Mouse (Mus musculus): ENCODE data around the gene Ftsj1. TPM values are rescaled to one million over a fixed set of nuclear protein-coding genes. Genes with fewer than 3 reads are reported as not detected.
A peak's percentile ranks its signal among the peaks of the same experiment; 100 is the strongest.

The Ftsj1 gene
- total RNA-seq (2021): 20.7 and 27.3 TPM in 2 replicates
- long read RNA-seq, transcript Ftsj1-203 (13 exons, 1,656 nt): major isoform, 13 of 16 reads
- long read RNA-seq, partial matches to known transcripts: 1 of 16 reads
- long read RNA-seq, other reads (novel, unspliced or antisense): 1 of 16 reads

DNA sequence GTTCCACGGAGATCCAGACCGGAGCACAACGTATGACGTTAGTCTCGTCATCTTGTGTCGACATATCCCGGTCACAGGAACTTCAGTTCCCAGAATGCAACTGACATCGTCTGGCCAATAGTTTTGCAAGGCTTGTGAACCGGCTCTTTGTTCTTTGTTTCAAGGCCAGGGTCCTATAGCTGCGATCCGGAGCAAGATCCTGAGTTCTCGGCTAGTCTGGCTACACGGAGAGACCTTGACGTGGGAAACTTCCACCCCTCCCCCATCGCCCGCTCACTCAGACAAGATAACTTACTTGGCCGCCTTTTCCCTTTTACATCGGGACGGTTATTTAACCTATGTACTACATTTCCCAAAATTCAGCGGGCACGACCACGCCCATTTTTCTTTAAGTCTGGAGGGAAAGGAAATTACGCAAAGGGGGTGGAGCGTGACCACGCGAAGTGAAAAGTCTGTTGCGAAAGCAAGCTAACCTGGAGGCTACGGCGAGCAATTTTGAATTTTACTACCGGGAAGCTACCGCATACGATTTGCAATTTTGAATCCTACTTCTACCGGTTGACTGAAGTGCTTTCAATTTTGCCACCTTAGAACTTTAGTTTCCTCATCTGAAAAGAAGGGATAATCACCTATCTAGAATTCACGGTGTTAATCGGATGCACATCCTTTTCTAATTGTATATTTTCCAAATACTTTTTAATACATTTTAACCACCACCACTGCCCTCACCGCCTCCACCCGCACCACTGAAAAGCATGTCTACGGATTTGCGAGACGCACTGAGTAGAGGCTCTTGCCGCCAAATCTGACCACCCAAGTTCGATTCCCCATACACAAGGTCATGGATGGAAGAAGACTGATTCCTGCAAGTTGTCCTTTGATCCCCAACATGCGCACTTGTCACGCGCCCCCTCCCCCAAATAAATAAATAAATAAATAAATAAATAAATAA, at the start of gene Ftsj1:
TSS of gene Ftsj1 (minus strand) at position 73 of the 952 bp plus-strand sequence.
- peak; percentile 63 for DNase-seq

DNA sequence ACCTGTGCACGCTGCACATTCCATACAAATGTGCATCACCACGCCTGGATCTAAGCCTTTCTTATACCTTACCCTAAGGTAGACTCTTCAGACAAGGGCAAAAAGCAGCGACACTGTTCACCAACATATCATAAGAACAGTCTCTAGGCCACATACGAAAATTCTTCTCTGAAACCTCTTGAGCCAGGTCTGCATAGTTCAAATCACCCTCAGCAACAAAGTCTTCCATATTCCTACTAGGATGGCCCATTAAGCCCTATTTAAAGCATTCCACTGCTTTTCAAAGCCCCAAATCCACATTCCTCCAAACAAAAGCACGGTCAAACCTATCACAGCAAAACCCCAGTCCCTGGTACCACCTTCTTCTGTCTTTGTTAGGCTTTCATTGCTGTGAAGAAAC, 36.4 kb upstream of the Ftsj1 start:
- no peak for DNase-seq

GRCm38 (mm10) chrX:8274056-8274455, 21.9 kb upstream of the Ftsj1 start:
- DNase-seq: no peak

DNA sequence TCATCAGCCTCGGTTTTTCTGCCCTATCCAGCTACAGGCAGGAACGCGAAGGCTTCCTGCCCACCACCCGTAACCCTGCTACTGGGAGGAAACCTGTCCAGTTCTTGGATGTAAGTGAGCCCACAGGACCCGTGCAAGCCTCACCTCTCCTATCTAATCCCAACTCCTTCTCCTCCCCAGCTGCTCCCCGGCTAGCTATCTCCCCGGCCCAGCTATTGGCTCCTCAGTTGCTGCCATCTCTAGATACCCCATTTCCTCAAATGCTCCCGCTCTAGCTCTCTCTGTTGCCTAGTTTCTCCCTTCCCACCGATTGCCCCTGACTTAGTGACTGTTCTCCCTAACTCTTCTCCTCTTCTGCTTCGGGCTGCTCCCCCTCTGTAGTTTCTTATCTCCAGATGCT, 19.8 kb upstream of the Ftsj1 start:
- DNase-seq: no peak

- no peak for DNase-seq
Measured at GRCm38 (mm10) chrX:8271083-8271820, 19.0 kb upstream of the Ftsj1 start, which contains the start of gene Slc38a5. Slc38a5 (plus strand) TSS chrX:8271133.

DNA sequence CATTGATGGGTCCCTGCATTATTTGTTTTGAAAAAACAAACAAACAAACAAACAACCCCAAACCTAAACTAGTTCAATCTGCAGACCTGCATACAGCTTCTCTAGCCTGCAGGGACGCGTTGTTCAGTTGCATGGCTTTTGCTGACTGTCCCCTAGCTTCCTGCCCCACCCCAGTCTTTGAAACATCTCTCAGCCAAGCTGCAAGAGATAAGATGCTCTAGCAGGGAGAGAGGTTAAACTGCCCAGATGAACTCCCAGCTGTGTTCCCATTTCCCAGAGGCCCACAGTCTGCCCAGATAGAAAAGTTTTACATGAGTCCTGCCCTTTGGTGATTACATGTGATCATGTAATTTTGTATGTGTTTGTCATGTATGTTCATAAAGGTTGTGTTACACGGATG, 12.0 kb upstream of the Ftsj1 start:
- no peak for DNase-seq

DNA sequence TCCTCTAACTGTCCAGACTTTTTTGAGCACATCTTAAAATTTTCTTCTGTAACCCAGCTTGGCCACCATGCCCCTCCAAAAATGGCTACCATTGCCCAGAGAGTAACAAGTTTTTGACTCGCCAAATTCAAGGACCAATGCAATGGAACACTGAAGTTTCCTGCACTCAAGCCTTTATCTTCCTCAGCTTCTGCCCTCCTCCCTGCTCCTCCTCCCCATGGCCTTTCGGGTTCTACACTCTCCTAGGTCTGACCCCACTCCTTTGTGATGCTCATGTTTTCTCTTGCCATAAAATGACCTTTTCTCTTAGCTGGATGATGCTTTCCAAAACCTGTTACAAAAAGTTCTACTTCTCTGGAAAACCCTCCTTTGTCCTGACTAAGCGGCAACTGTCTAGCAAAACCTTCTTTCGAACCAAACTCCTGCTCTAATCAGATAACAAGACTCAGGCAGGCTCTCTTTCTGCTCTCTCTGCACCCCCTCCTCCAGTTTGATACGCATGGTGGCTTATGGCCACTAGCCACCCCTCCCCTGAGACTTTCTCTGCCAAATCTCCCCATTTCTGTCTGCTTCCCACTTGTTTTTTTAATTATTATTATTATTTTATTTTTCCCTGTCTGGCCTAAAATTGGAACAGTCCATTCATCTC, 11.1 kb upstream of the Ftsj1 start:
- no peak for DNase-seq

DNA sequence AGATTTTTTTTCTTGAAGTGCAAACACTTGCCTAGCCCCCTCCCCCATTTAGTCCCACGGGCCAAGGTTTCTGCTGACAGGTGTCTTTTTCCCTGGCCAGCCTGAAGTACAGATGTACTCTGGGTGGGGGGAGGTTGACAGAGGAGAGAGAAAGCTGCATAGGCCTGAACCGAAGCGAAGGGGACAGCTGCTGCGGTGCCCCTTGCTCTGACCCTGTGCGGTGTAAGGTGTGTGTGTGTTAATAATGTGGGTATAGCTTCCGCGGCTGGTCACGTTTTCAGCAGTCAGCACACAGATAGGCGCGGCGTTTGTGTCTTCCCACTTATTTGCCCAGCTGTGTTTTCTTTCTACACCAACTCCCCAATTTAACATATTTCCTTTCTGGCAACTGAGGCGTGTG, 7.3 kb upstream of the Ftsj1 start:
- no peak for DNase-seq

- DNase-seq: no peak
Measured at GRCm38 (mm10) chrX:8255807-8256206, 3.6 kb upstream of the Ftsj1 start.

DNA sequence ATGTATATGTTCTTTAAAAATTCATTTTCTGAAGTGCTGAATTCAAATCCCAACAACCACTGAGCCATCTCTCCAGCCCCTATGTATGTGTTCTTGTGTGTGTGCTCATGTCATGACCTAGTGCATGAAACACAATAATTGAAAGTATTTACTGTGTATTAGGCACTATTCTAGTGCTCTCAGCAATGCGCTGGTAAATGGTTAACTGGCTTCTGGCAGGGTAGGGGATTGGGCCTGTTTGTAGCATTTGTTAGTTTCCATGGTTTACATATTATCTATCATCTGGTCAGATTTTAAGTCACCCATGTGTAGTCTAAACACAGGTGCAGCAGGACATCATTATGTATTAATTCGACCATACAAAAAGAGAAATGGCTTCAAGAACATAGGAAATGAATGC, 1.5 kb upstream of the Ftsj1 start:
- DNase-seq: no peak

DNA sequence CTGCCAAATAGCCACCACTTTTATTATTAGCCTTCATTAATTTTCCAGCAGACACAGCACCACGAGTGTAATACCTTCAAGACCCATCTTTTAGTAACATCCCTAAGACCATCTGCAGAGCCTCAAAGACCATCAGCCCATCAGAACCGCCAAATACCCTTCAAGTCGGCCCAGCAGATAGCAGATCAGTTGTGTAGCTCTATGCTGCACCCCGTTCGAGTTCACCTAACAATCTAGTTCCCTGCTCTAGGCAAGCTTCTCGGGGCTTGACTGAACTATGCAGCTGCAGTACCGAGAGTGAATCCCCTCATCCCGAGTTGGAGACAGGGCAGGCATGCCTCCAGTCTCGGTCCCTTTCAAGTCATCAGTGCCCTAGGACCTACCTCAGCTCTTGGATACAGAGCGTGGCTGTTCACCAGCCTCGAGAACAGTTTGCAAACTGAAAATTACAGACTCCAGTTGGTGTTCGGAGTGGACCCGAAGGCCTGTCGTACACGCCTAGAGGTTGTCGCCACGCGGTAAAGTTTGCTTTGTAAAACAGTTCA, 345 bp downstream of the Ftsj1 start:
- no peak for DNase-seq

- no peak for DNase-seq
Measured at GRCm38 (mm10) chrX:8248542-8249120, 3.6 kb downstream of the Ftsj1 start.

GRCm38 (mm10) chrX:8247680-8248079, 4.5 kb downstream of the Ftsj1 start:
- DNase-seq: no peak

DNA sequence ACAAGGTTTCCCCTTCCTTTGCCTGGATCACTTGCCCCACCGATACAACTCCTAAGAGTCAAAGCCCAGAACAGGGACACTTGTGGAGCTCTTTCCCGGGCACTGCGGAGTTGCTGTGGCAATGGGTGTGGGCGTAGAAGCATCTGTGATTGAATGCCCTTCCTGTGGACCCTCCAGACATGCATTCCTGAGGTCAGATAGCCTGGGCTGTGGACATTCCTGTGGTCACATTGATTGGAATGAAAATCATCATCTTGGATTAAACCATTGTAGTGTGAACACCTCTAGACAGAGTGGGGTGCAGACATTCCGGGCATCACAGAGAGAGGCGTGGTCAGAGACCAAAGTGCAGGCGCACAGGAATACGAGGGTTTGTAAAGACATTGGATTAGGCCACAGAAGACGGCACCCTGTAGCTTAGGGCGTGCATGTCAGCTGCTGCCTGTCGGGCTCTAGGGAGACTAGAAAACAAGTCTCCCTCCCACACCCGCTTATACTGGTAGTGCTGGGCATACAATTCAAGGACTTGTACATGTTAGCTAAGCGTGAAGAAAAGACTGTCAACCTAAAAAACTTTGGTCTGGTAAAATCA, 13.3 kb downstream of the Ftsj1 start:
- no peak for DNase-seq

DNA sequence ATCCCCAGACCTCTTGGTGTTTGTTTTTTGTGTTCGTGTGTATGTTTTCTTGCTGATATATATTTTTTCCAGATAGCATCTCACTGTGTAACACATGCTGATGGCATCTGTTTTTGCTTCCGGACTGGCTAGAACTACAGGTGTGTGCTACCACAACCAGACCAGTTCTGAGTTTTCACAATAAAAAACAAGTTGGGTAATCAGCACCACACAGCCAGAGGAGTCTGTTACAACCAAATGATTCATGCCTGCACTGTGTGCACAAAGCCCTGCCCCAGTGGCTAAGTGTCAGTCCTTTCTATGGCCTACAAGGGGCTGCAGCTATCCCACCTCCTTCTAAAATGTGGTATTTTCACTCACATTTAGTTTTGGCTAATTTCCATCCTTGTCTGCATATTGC, 15.5 kb downstream of the Ftsj1 start:
- DNase-seq: no peak

GRCm38 (mm10) chrX:8233602-8234001, 18.6 kb downstream of the Ftsj1 start:
- no peak for DNase-seq

DNA sequence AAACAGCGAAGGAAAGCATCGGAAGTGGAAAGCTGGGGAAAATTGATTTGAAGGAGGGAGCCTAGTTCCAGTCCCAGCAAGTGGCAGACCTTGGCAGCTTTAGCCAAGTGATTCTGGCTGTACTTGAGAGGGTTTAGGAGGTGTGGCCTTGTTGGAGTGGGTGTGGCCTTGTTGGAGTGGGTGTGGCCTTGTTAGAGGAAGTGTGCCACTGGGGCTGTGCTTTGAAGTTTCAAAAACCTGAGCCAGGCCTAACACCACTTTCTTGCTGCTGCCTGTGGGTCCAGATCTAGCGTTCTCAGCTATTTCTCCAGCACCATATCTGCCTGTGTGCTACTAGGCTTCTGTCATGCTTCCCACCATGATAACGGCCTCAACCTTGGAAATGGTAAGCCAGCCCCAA, 21.9 kb downstream of the Ftsj1 start:
- no peak for DNase-seq

GRCm38 (mm10) chrX:8223473-8223872, 28.7 kb downstream of the Ftsj1 start:
- no peak for DNase-seq

GRCm38 (mm10) chrX:8222678-8223421, 29.4 kb downstream of the Ftsj1 start:
- DNase-seq: no peak

DNA sequence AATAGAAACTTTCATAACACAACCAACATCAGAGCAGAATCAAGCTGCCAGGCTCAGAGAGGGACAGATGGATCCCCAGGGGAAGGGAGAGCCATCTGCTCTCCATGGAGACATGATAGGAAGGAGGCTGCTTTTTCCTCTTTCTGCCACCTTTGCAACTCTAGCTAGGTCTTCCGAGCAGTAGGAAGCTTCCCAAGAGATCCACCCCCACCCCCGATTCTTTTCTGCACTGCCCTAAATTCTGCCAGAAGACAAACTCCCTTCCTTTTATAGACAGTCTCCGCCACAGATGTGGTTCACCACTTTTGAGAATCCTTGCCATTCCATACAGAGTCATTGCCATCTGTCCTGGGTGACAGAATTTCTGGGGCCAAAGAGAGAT, 29.9 kb downstream of the Ftsj1 start:
- DNase-seq: no peak

- no peak for DNase-seq
Measured at GRCm38 (mm10) chrX:8219651-8220050, 32.6 kb downstream of the Ftsj1 start.

All from adrenal gland, postnatal 25 days (tissue).